Mouse (Mus musculus) stomach, postnatal 0 days (tissue): ENCODE measurements around the gene Lifr.

Experiments used
- CTCF ChIP-seq: IDR thresholded peaks from 2 replicates; pipeline ENCODE4 v1.5.1; 2016; ENCODE audit warnings: antibody characterized with exemption, low read depth, mild to moderate bottlenecking, moderate library complexity
- EP300 ChIP-seq: optimal IDR thresholded peaks from 2 replicates; pipeline ENCODE3; 2016; ENCODE audit warnings: antibody characterized with exemption

- TF ChIP-seq CTCF (no peak), EP300 (no peak)
Measured at GRCm38 (mm10) chr15:7082901-7083300, 7.5 kb upstream of the Lifr start.
